Mouse (Mus musculus) lung, postnatal 36 days (tissue): Measurements from ENCODE around the gene Zdhhc22.

Source experiments
- DNase-seq: peaks from one replicate; pipeline ENCODE4 v3.0.0; 2022; ENCODE audit warnings: mixed read lengths

The Zdhhc22 gene

GRCm38 (mm10) chr12:86994776-86995175 is 4.5 kb upstream of the Zdhhc22 start:
- DNase-seq, result no peak

GRCm38 (mm10) chr12:86994166-86994565 is 3.9 kb upstream of the Zdhhc22 start:
- DNase-seq, result no peak

GRCm38 (mm10) chr12:86990755-86991110 is 503 bp upstream of the Zdhhc22 start:
- DNase-seq, result no peak

GRCm38 (mm10) chr12:86989378-86989777 is 852 bp downstream of the Zdhhc22 start:
- DNase-seq, result no peak

GRCm38 (mm10) chr12:86988227-86988626 is 2.0 kb downstream of the Zdhhc22 start:
- DNase-seq, result no peak

- DNase-seq, result no peak
Measured at GRCm38 (mm10) chr12:86986562-86986961, 3.7 kb downstream of the Zdhhc22 start.

- DNase-seq, result peak; percentile 56
Measured at GRCm38 (mm10) chr12:86984194-86984555, 6.1 kb downstream of the Zdhhc22 start.

GRCm38 (mm10) chr12:86983470-86984193 is 6.6 kb downstream of the Zdhhc22 start:
- peak; percentile 62 for DNase-seq

GRCm38 (mm10) chr12:86981180-86981579 is 9.1 kb downstream of the Zdhhc22 start:
- no peak for DNase-seq

GRCm38 (mm10) chr12:86977833-86978232 is 12.4 kb downstream of the Zdhhc22 start:
- peak; percentile 14 for DNase-seq

GRCm38 (mm10) chr12:86976511-86977168 is 13.6 kb downstream of the Zdhhc22 start:
- DNase-seq, result no peak

- DNase-seq, result no peak
Measured at GRCm38 (mm10) chr12:86975761-86976160, 14.5 kb downstream of the Zdhhc22 start.

GRCm38 (mm10) chr12:86974387-86975288 is 15.6 kb downstream of the Zdhhc22 start:
- peak; percentile 86 for DNase-seq

GRCm38 (mm10) chr12:86973706-86974105 is 16.5 kb downstream of the Zdhhc22 start:
- DNase-seq, result no peak

GRCm38 (mm10) chr12:86973216-86973615 is 17.0 kb downstream of the Zdhhc22 start:
- DNase-seq, result peak; percentile 71

GRCm38 (mm10) chr12:86971089-86971488 is 19.1 kb downstream of the Zdhhc22 start:
- no peak for DNase-seq

GRCm38 (mm10) chr12:86969220-86969601 is 21.0 kb downstream of the Zdhhc22 start:
- DNase-seq, result no peak

- peak; percentile 79 for DNase-seq
Measured at GRCm38 (mm10) chr12:86968468-86969219, 21.6 kb downstream of the Zdhhc22 start.

- DNase-seq, result no peak
Measured at GRCm38 (mm10) chr12:86965237-86965799, 24.9 kb downstream of the Zdhhc22 start.

- peak; percentile 72 for DNase-seq
Measured at GRCm38 (mm10) chr12:86964278-86965057, 25.8 kb downstream of the Zdhhc22 start.

- DNase-seq, result peak; percentile 82
Measured at GRCm38 (mm10) chr12:86961589-86962344, 28.5 kb downstream of the Zdhhc22 start.
